Mouse (Mus musculus) embryonic facial prominence, embryonic 12.5 days (tissue): Measurements from ENCODE around the gene Sycn. TPM values are rescaled to one million over a fixed set of nuclear protein-coding genes. Genes with fewer than 3 reads are reported as not detected.

ENCODE experiments used
- ATAC-seq: fragments of 200-750 bp; cut with Nextera tagmentation; 2 replicates; pipeline ENCODE4 v1.8.0; 2017; ENCODE audit not compliant: insufficient number of reproducible peaks, insufficient read depth, low FRiP score, low TSS enrichment
- H3K27ac ChIP-seq: fragments of 300-500 bp; sonication (generic); 2 replicates; pipeline ENCODE4 v1.5.1; 2016; ENCODE audit warnings: mild to moderate bottlenecking
- H3K27me3 ChIP-seq: fragments of 300-500 bp; sonication (generic); 2 replicates; pipeline ENCODE4 v1.6.1; 2016; ENCODE audit warnings: mild to moderate bottlenecking, moderate library complexity
- H3K36me3 ChIP-seq: fragments of 300-500 bp; sonication (generic); 2 replicates; pipeline ENCODE4 v1.6.1; 2016; ENCODE audit warnings: mild to moderate bottlenecking
- H3K4me1 ChIP-seq: fragments of 300-500 bp; sonication (generic); 2 replicates; pipeline ENCODE4 v1.6.1; 2016
- H3K4me2 ChIP-seq: fragments of 300-500 bp; sonication (generic); replicated peaks from 2 replicates; pipeline ENCODE4 v1.6.1; 2016; ENCODE audit warnings: mild to moderate bottlenecking, moderate library complexity
- H3K4me3 ChIP-seq: fragments of 300-500 bp; sonication (generic); 2 replicates; pipeline ENCODE4 v1.5.1; 2016; ENCODE audit warnings: mild to moderate bottlenecking
- H3K9ac ChIP-seq: fragments of 300-500 bp; sonication (generic); 2 replicates; pipeline ENCODE4 v1.6.1; 2016; ENCODE audit warnings: mild to moderate bottlenecking, moderate library complexity
- H3K9me3 ChIP-seq: fragments of 300-500 bp; sonication (generic); 2 replicates; pipeline ENCODE4 v1.6.1; 2016; ENCODE audit warnings: mild to moderate bottlenecking, moderate library complexity
- WGBS: fragments of 180-500 bp; shearing (Covaris S2); methylation state at CpG from one replicate; pipeline ENCODE4 v1.1.7; 2016; 5-methylcytosine and 5-hydroxymethylcytosine counted together
- polyA plus RNA-seq: library from polyadenylated mRNA; unstranded; fragments of >200 nt; fragmentation: Nextera tagmentation; extraction: Ambion mirVana; gene quantifications from 2 replicates; pipeline ENCODE4 v1.2.1, GENCODE M21; 2016

The Sycn gene
- polyA plus RNA-seq, 1 experiment from 2014 or later: not detected

- Histone ChIP-seq H3K9ac (no peak overlapping the region), H3K27me3 (peaks cover 50% of the 10 kb centered on the region), H3K27ac (no peak overlapping the region), H3K36me3 (no peaks in the 10 kb centered on the region), H3K4me3 (peak overlapping the region; percentile 2; the same call in 1 of the 2 replicates), H3K9me3 (no peaks in the 10 kb centered on the region), H3K4me2 (peak overlapping the region; percentile 35), H3K4me1 (peaks cover 15% of the 10 kb centered on the region)
- ATAC-seq: no peak
- WGBS: 3% methylated on average over 27 of the region's 27 CpGs
These were observed 3.4 kb downstream of the Sycn start for GRCm38 (mm10) chr7:28544051-28544601.

- H3K9ac ChIP-seq: no peak overlapping the region
- ATAC-seq: 0 out of 2 replicates have a peak, but pooled peaks have one; percentile 16
- peaks cover 15% of the 10 kb centered on the region for H3K4me1 ChIP-seq
- peaks cover 50% of the 10 kb centered on the region for H3K27me3 ChIP-seq
- no peaks in the 10 kb centered on the region for H3K9me3 ChIP-seq
- no peaks in the 10 kb centered on the region for H3K36me3 ChIP-seq
- H3K27ac ChIP-seq: no peak overlapping the region
- WGBS: 24% methylated on average over 13 of the region's 14 CpGs
- no peak overlapping the region for H3K4me2 ChIP-seq
- no peak overlapping the region for H3K4me3 ChIP-seq
These were observed 4.6 kb downstream of the Sycn start for GRCm38 (mm10) chr7:28545048-28545890.

DNA sequence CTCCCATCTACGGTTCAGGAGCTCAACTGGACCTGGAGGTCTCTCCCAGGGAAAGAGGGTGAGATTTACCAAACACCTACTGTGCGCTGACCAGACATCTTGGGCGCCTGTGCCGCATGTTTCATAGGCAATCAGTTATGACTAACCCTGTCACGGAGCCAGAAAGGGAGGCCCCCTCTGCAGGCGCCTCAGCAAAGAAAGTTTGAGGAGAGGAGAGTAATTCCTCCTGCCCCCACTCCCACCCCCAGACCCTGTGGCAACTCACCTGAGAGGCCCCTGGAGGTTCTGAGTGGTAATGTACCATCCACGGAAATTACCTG is 5.2 kb downstream of the Sycn start:
- H3K4me1 ChIP-seq: peaks cover 15% of the 10 kb centered on the region
- H3K36me3 ChIP-seq: no peaks in the 10 kb centered on the region
- H3K4me3 ChIP-seq: no peak overlapping the region
- ATAC-seq: no peak
- no peak overlapping the region for H3K4me2 ChIP-seq
- no peak overlapping the region for H3K9ac ChIP-seq
- no peaks in the 10 kb centered on the region for H3K9me3 ChIP-seq
- peaks cover 50% of the 10 kb centered on the region for H3K27me3 ChIP-seq
- 45% methylated on average over 7 of the region's 7 CpGs for WGBS
- H3K27ac ChIP-seq: no peak overlapping the region

- ATAC-seq: no peak
- 2% methylated on average over 22 of the region's 22 CpGs for WGBS
- H3K9me3 ChIP-seq: no peaks in the 10 kb centered on the region
- no peaks in the 10 kb centered on the region for H3K36me3 ChIP-seq
- peaks cover 15% of the 10 kb centered on the region for H3K4me1 ChIP-seq
- peak overlapping the region; percentile 29 for H3K4me3 ChIP-seq
- no peak overlapping the region for H3K27ac ChIP-seq
- H3K4me2 ChIP-seq: peak overlapping the region; percentile 48
- H3K9ac ChIP-seq: peak overlapping the region; percentile 33; the same call in 1 of the 2 replicates
- peaks cover 50% of the 10 kb centered on the region for H3K27me3 ChIP-seq
These were observed 6.0 kb downstream of the Sycn start for GRCm38 (mm10) chr7:28546649-28547048.

DNA sequence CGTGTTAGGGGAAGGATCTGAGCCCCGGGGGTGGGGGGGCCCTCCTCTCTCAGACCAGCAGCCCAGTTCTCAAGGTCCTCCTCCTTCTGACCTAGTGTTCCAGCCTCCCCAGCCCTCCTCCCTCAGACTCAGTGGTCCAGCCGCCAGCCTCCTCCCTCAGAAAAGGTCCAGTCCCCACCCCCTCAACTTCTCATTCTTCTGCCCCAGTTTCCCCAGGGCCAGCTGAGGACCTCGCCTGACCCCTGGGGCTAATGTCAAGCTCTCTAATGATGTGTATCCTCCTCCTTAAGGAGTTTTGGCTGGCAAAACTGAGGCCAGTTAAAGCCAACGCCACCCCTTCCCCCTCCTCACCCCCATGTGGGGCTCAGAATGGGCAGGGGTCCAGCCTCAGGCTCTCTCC is 6.5 kb downstream of the Sycn start, which contains the start of gene Nccrp1:
TSS of gene Nccrp1 (minus strand) at position 101 of the 400 bp plus-strand sequence.
- Histone ChIP-seq H3K27ac (no peak within 1 kb of the TSS), H3K4me2 (peak within 1 kb of the TSS; percentile 48), H3K4me1 (peaks cover 15% of the 10 kb centered on the region), H3K36me3 (no peaks in the 10 kb centered on the region), H3K4me3 (peak within 1 kb of the TSS; percentile 29), H3K27me3 (peaks cover 50% of the 10 kb centered on the region), H3K9ac (peak within 1 kb of the TSS; percentile 33), H3K9me3 (no peaks in the 10 kb centered on the region)
- ATAC-seq: no peak
- 11% methylated on average over 5 of the region's 5 CpGs for WGBS

DNA sequence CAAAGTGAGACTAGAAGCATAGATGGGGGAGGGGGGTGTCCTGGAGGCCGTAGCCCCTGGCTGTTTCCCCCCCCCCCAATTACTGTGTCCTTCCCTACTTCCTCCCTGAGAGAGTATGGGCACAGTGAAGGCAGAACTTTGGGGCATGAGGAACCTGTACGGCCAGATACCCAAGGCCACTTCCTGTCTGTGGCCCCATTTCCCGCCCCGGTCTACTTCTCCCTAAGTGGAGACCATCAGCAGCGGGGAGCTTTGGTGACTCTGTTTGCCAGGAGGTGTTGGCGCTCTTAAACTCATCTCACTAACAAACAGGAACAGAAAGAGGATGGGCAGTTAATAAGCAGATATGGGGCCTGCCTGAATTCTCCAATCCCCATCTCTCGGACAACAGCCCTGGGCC is 6.9 kb downstream of the Sycn start:
- H3K4me2 ChIP-seq: no peak overlapping the region
- no peak for ATAC-seq
- no peak overlapping the region for H3K9ac ChIP-seq
- H3K4me3 ChIP-seq: no peak overlapping the region
- peaks cover 50% of the 10 kb centered on the region for H3K27me3 ChIP-seq
- no peaks in the 10 kb centered on the region for H3K9me3 ChIP-seq
- peaks cover 15% of the 10 kb centered on the region for H3K4me1 ChIP-seq
- 62% methylated on average over 7 of the region's 7 CpGs for WGBS
- no peaks in the 10 kb centered on the region for H3K36me3 ChIP-seq
- no peak overlapping the region for H3K27ac ChIP-seq

DNA sequence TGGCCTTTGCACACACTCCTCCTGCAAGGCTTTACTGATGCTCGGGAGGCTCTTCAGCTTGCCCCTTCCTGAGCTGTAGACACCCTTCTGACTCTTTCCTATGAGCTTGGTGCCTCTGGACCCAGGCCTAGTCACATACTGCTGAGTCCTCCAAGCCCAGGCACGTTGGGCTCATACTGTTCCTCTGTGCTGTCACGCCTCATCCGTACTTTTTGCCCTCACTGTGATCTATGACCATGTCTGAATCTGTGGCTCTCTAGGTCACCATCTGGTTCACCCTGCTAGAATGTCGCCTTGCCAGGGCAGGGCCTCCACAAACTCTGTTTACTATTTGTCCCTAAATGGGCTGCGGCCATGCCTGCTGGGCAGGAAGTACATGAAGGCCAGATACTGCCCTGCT is 12.4 kb downstream of the Sycn start:
- Histone ChIP-seq H3K36me3 (no peaks in the 10 kb centered on the region), H3K9me3 (no peaks in the 10 kb centered on the region), H3K4me1 (no peaks in the 10 kb centered on the region), H3K9ac (no peak overlapping the region), H3K4me2 (no peak overlapping the region), H3K4me3 (no peak overlapping the region), H3K27ac (no peak overlapping the region), H3K27me3 (peaks cover 5% of the 10 kb centered on the region; the same call in 1 of the 2 replicates)
- 92% methylated on average over 6 of the region's 6 CpGs for WGBS
- no peak for ATAC-seq

DNA sequence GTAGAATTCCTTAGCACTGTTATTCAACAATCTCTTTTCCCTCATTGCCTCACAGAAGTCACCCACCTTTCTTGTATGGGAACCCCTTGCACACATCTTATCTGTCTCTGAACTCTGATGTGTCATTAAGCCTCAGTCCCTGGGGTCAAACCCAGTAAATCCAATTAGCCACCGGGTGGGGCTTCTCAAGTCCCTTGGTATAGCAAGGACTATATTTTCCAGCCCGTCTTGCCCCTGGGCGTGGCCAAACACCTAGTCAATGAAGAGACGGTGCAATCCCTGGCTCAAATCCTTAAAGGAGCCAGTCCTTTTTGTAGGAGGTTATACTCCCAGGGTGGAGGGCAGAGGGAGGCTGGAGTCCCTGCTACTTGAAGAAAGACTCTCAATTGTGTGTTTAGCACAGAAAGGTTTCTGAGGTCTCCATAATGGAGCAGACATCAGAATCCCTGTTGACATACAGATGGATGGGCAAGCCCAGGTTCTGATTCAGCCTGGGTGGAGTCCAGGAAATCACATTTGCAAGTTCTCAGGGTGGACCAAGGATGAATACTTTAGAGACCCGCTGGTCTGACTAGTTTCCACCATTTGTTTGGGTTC is 15.4 kb downstream of the Sycn start:
- H3K4me1 ChIP-seq: no peaks in the 10 kb centered on the region
- H3K9ac ChIP-seq: no peak overlapping the region
- ATAC-seq: no peak
- H3K27me3 ChIP-seq: no peaks in the 10 kb centered on the region
- H3K9me3 ChIP-seq: no peaks in the 10 kb centered on the region
- no peak overlapping the region for H3K27ac ChIP-seq
- no peak overlapping the region for H3K4me3 ChIP-seq
- H3K4me2 ChIP-seq: no peak overlapping the region
- 16% methylated on average over 5 of the region's 5 CpGs for WGBS
- peaks cover 26% of the 10 kb centered on the region for H3K36me3 ChIP-seq

DNA sequence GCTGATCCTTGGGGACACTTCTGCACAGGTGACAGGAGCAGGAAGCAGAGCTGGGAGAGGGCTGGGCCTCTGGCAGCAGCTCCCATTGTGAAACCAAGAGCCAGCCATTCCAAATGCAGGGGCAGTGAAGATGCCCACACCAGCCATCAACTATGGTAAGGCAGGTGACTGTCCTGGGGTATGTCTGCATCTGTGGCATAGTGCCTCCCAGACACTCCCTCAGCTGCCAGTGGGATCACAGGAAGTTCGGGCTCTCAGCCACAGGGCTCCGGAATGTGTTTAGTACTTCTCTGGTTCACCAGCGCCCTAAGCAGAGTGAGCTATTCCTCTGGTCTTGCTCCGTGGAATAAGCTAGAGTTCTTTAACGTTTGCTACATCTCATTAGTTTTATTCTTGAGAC is 16.4 kb downstream of the Sycn start:
- Histone ChIP-seq H3K4me3 (no peak overlapping the region), H3K4me2 (no peak overlapping the region), H3K4me1 (no peaks in the 10 kb centered on the region), H3K9me3 (no peaks in the 10 kb centered on the region), H3K27ac (no peak overlapping the region), H3K36me3 (peaks cover 34% of the 10 kb centered on the region), H3K9ac (no peak overlapping the region), H3K27me3 (no peaks in the 10 kb centered on the region)
- WGBS: 79% methylated on average over 5 of the region's 5 CpGs
- no peak for ATAC-seq

GRCm38 (mm10) chr7:28557708-28558107 is 17.0 kb downstream of the Sycn start:
- 79% methylated on average over 6 of the region's 6 CpGs for WGBS
- no peaks in the 10 kb centered on the region for H3K4me1 ChIP-seq
- no peaks in the 10 kb centered on the region for H3K9me3 ChIP-seq
- H3K27me3 ChIP-seq: no peaks in the 10 kb centered on the region
- H3K4me3 ChIP-seq: no peak overlapping the region
- H3K36me3 ChIP-seq: peaks cover 40% of the 10 kb centered on the region
- no peak for ATAC-seq
- H3K4me2 ChIP-seq: no peak overlapping the region
- no peak overlapping the region for H3K9ac ChIP-seq
- no peak overlapping the region for H3K27ac ChIP-seq

GRCm38 (mm10) chr7:28558486-28558885 is 17.8 kb downstream of the Sycn start:
- no peak for ATAC-seq
- Histone ChIP-seq H3K4me3 (no peak overlapping the region), H3K4me1 (no peaks in the 10 kb centered on the region), H3K9ac (no peak overlapping the region), H3K9me3 (no peaks in the 10 kb centered on the region), H3K27ac (0 out of 2 replicates have a peak overlapping the region, but pooled peaks have one; percentile 11), H3K27me3 (no peaks in the 10 kb centered on the region), H3K4me2 (no peak overlapping the region), H3K36me3 (peaks cover 48% of the 10 kb centered on the region)
- WGBS: 42% methylated on average over 4 of the region's 4 CpGs

GRCm38 (mm10) chr7:28560856-28561255 is 20.2 kb downstream of the Sycn start:
- H3K9me3 ChIP-seq: no peaks in the 10 kb centered on the region
- H3K27me3 ChIP-seq: no peaks in the 10 kb centered on the region
- H3K4me3 ChIP-seq: no peak overlapping the region
- peaks cover 71% of the 10 kb centered on the region for H3K36me3 ChIP-seq
- no peak overlapping the region for H3K9ac ChIP-seq
- WGBS: 91% methylated on average over 10 of the region's 10 CpGs
- H3K27ac ChIP-seq: no peak overlapping the region
- no peak overlapping the region for H3K4me2 ChIP-seq
- H3K4me1 ChIP-seq: no peaks in the 10 kb centered on the region
- ATAC-seq: no peak
